Mouse (Mus musculus) heart, embryonic 15.5 days (tissue): Measurements from ENCODE around the gene Ccdc60. TPM values are rescaled to one million over a fixed set of nuclear protein-coding genes. Genes with fewer than 3 reads are reported as not detected.

ENCODE experiments used
- ATAC-seq: fragments of 200-750 bp; cut with Nextera tagmentation; replicated peaks from 2 replicates; pipeline ENCODE4 v1.8.0; 2017; ENCODE audit warnings: low read depth, moderate TSS enrichment; ENCODE audit not compliant: insufficient number of reproducible peaks, insufficient read depth, low FRiP score
- H3K27ac ChIP-seq: fragments of 300-500 bp; sonication (generic); 2 replicates; pipeline ENCODE4 v1.5.1; 2015; ENCODE audit warnings: mild to moderate bottlenecking, inconsistent platforms
- H3K27me3 ChIP-seq: fragments of 300-500 bp; sonication (generic); 2 replicates; pipeline ENCODE4 v1.6.1; 2015; ENCODE audit warnings: inconsistent platforms
- H3K36me3 ChIP-seq: fragments of 300-500 bp; sonication (generic); 2 replicates; pipeline ENCODE4 v1.6.1; 2015; ENCODE audit warnings: mild to moderate bottlenecking, inconsistent platforms
- H3K4me1 ChIP-seq: fragments of 300-500 bp; sonication (generic); replicated peaks from 2 replicates; pipeline ENCODE4 v1.6.1; 2015; ENCODE audit warnings: inconsistent platforms
- H3K4me2 ChIP-seq: fragments of 300-500 bp; sonication (generic); 2 replicates; pipeline ENCODE4 v1.6.1; 2015; ENCODE audit warnings: inconsistent platforms, mild to moderate bottlenecking, moderate library complexity
- H3K4me3 ChIP-seq: fragments of 300-500 bp; sonication (generic); 2 replicates; pipeline ENCODE4 v1.5.1; 2015; ENCODE audit warnings: mild to moderate bottlenecking, inconsistent platforms
- H3K9ac ChIP-seq: fragments of 300-500 bp; sonication (generic); 2 replicates; pipeline ENCODE4 v1.6.1; 2015; ENCODE audit warnings: mild to moderate bottlenecking, inconsistent platforms
- H3K9me3 ChIP-seq: fragments of 300-500 bp; sonication (generic); replicated peaks from 2 replicates; pipeline ENCODE4 v1.6.1; 2016; ENCODE audit warnings: inconsistent platforms
- whole genome bisulfite sequencing: fragments of 180-500 bp; shearing (Covaris S2); methylation state at CpG from one replicate; pipeline ENCODE4 v1.1.7; 2015; ENCODE audit warnings: mixed read lengths; 5-methylcytosine and 5-hydroxymethylcytosine counted together
- polyA plus RNA-seq: library from polyadenylated mRNA; unstranded; fragments of >200 nt; fragmentation: Nextera tagmentation; extraction: Ambion mirVana; gene quantifications from 2 replicates; pipeline ENCODE4 v1.2.1, GENCODE M21; 2015

The Ccdc60 gene
- polyA plus RNA-seq, 1 experiment from 2014 or later: 0.23 TPM

- 26% methylated on average over 17 of the region's 17 CpGs for WGBS
- Histone ChIP-seq H3K9me3 (no peaks in the 10 kb centered on the region), H3K27me3 (no peaks in the 10 kb centered on the region), H3K4me3 (peak overlapping the region; percentile 33), H3K4me2 (peak overlapping the region; percentile 57), H3K27ac (peak overlapping the region; percentile 46), H3K9ac (no peak overlapping the region), H3K4me1 (peaks cover 20% of the 10 kb centered on the region), H3K36me3 (no peaks in the 10 kb centered on the region)
- ATAC-seq: peak; percentile 62
Observed at GRCm38 (mm10) chr5:116271511-116272227, 17.1 kb downstream of the Ccdc60 start.

GRCm38 (mm10) chr5:116269212-116270145 is 19.3 kb downstream of the Ccdc60 start:
- Histone ChIP-seq H3K4me2 (no peak overlapping the region), H3K4me1 (peaks cover 20% of the 10 kb centered on the region), H3K27me3 (no peaks in the 10 kb centered on the region), H3K27ac (no peak overlapping the region), H3K36me3 (no peaks in the 10 kb centered on the region), H3K9ac (no peak overlapping the region), H3K9me3 (no peaks in the 10 kb centered on the region), H3K4me3 (no peak overlapping the region)
- ATAC-seq: no peak; the same call in 1 of the 2 replicates
- WGBS: 76% methylated on average over 17 of the region's 17 CpGs

GRCm38 (mm10) chr5:116262689-116263088 is 26.1 kb downstream of the Ccdc60 start:
- 97% methylated on average over 2 of the region's 2 CpGs for WGBS

GRCm38 (mm10) chr5:116261944-116262343 is 26.8 kb downstream of the Ccdc60 start:
- Histone ChIP-seq H3K27ac (no peak overlapping the region), H3K27me3 (no peaks in the 10 kb centered on the region), H3K9ac (no peak overlapping the region), H3K4me3 (no peak overlapping the region), H3K4me1 (no peaks in the 10 kb centered on the region), H3K4me2 (no peak overlapping the region), H3K36me3 (no peaks in the 10 kb centered on the region), H3K9me3 (no peaks in the 10 kb centered on the region)
- 87% methylated on average over 5 of the region's 5 CpGs for WGBS
- ATAC-seq: no peak

More at GRCm38 (mm10) chr5:116262689-116263088, 26.1 kb downstream of the Ccdc60 start:
- no peak for ATAC-seq
- Histone ChIP-seq H3K9ac (no peak overlapping the region), H3K4me1 (no peaks in the 10 kb centered on the region), H3K9me3 (no peaks in the 10 kb centered on the region), H3K27me3 (no peaks in the 10 kb centered on the region), H3K27ac (no peak overlapping the region), H3K4me3 (no peak overlapping the region), H3K4me2 (no peak overlapping the region), H3K36me3 (no peaks in the 10 kb centered on the region)

- no peaks in the 10 kb centered on the region for H3K27me3 ChIP-seq
- H3K4me3 ChIP-seq: no peak overlapping the region
- H3K36me3 ChIP-seq: no peaks in the 10 kb centered on the region
- no peak for ATAC-seq
- WGBS: 68% methylated on average over 5 of the region's 5 CpGs
- H3K4me1 ChIP-seq: no peaks in the 10 kb centered on the region
- no peak overlapping the region for H3K4me2 ChIP-seq
- H3K9me3 ChIP-seq: no peaks in the 10 kb centered on the region
- H3K27ac ChIP-seq: no peak overlapping the region
- no peak overlapping the region for H3K9ac ChIP-seq
Observed at GRCm38 (mm10) chr5:116260356-116260755, 28.4 kb downstream of the Ccdc60 start.

- Histone ChIP-seq H3K4me2 (no peak overlapping the region), H3K27ac (no peak overlapping the region), H3K4me1 (no peaks in the 10 kb centered on the region), H3K36me3 (no peaks in the 10 kb centered on the region), H3K9me3 (no peaks in the 10 kb centered on the region), H3K9ac (no peak overlapping the region), H3K27me3 (no peaks in the 10 kb centered on the region), H3K4me3 (no peak overlapping the region)
- no peak for ATAC-seq
- WGBS: 46% methylated on average over 8 of the region's 8 CpGs
Observed at GRCm38 (mm10) chr5:116258321-116258860, 30.4 kb downstream of the Ccdc60 start.

GRCm38 (mm10) chr5:116253914-116254313 is 34.9 kb downstream of the Ccdc60 start:
- Histone ChIP-seq H3K27me3 (no peaks in the 10 kb centered on the region), H3K9ac (no peak overlapping the region), H3K4me3 (no peak overlapping the region), H3K4me2 (no peak overlapping the region), H3K36me3 (no peaks in the 10 kb centered on the region), H3K4me1 (no peaks in the 10 kb centered on the region), H3K27ac (no peak overlapping the region), H3K9me3 (no peaks in the 10 kb centered on the region)
- WGBS: 78% methylated on average over 4 of the region's 4 CpGs
- ATAC-seq: no peak

- Histone ChIP-seq H3K4me1 (no peaks in the 10 kb centered on the region), H3K27ac (no peak overlapping the region), H3K4me3 (no peak overlapping the region), H3K4me2 (no peak overlapping the region), H3K9ac (no peak overlapping the region), H3K9me3 (no peaks in the 10 kb centered on the region), H3K27me3 (no peaks in the 10 kb centered on the region), H3K36me3 (no peaks in the 10 kb centered on the region)
- 70% methylated on average over 6 of the region's 6 CpGs for WGBS
- ATAC-seq: no peak
Observed at GRCm38 (mm10) chr5:116252186-116252585, 36.6 kb downstream of the Ccdc60 start.

GRCm38 (mm10) chr5:116246642-116247041 is 42.1 kb downstream of the Ccdc60 start:
- no peaks in the 10 kb centered on the region for H3K4me1 ChIP-seq
- no peak overlapping the region for H3K27ac ChIP-seq
- H3K4me2 ChIP-seq: no peak overlapping the region
- no peak for ATAC-seq
- H3K9ac ChIP-seq: no peak overlapping the region
- H3K36me3 ChIP-seq: no peaks in the 10 kb centered on the region
- no peak overlapping the region for H3K4me3 ChIP-seq
- H3K27me3 ChIP-seq: no peaks in the 10 kb centered on the region
- H3K9me3 ChIP-seq: no peaks in the 10 kb centered on the region
- 67% methylated on average over 7 of the region's 7 CpGs for WGBS

- no peaks in the 10 kb centered on the region for H3K4me1 ChIP-seq
- H3K36me3 ChIP-seq: no peaks in the 10 kb centered on the region
- 34% methylated on average over 3 of the region's 3 CpGs for WGBS
- ATAC-seq: no peak
- H3K9me3 ChIP-seq: no peaks in the 10 kb centered on the region
- no peak overlapping the region for H3K9ac ChIP-seq
- H3K4me3 ChIP-seq: no peak overlapping the region
- H3K4me2 ChIP-seq: no peak overlapping the region
- no peaks in the 10 kb centered on the region for H3K27me3 ChIP-seq
- H3K27ac ChIP-seq: peak overlapping the region; percentile 21; the same call in 1 of the 2 replicates
Observed at GRCm38 (mm10) chr5:116244476-116244875, 44.3 kb downstream of the Ccdc60 start.

- no peak overlapping the region for H3K4me3 ChIP-seq
- H3K4me1 ChIP-seq: no peaks in the 10 kb centered on the region
- no peaks in the 10 kb centered on the region for H3K27me3 ChIP-seq
- WGBS: 71% methylated on average over 9 of the region's 9 CpGs
- no peak overlapping the region for H3K27ac ChIP-seq
- H3K9me3 ChIP-seq: no peaks in the 10 kb centered on the region
- H3K4me2 ChIP-seq: no peak overlapping the region
- H3K36me3 ChIP-seq: no peaks in the 10 kb centered on the region
- ATAC-seq: no peak
- no peak overlapping the region for H3K9ac ChIP-seq
Observed at GRCm38 (mm10) chr5:116243622-116244021, 45.2 kb downstream of the Ccdc60 start.
